Mouse (Mus musculus) erythroblast, embryonic 14.5 days (primary cell): ENCODE measurements around the gene Tmed9. TPM values are rescaled to one million over a fixed set of nuclear protein-coding genes. Genes with fewer than 3 reads are reported as not detected.

ENCODE experiments used
- H3K27me3 ChIP-seq: 2 replicates; pipeline ENCODE4 v1.6.1; 2012; ENCODE audit warnings: inconsistent platforms; ENCODE audit not compliant: control insufficient read depth
- H3K36me3 ChIP-seq: 2 replicates; pipeline ENCODE4 v1.6.1; 2012; ENCODE audit warnings: mild to moderate bottlenecking, inconsistent platforms; ENCODE audit not compliant: control insufficient read depth
- H3K4me1 ChIP-seq: 2 replicates; pipeline ENCODE4 v1.6.1; 2012; ENCODE audit warnings: inconsistent platforms; ENCODE audit not compliant: control insufficient read depth
- H3K4me3 ChIP-seq: replicated peaks from 2 replicates; pipeline ENCODE3; 2012; ENCODE audit warnings: moderate library complexity, mild to moderate bottlenecking, inconsistent platforms
- H3K9me3 ChIP-seq: 2 replicates; pipeline ENCODE4 v1.6.1; 2012; ENCODE audit warnings: low read length, inconsistent platforms, mixed read lengths; ENCODE audit not compliant: control insufficient read depth
- GATA1 ChIP-seq: IDR thresholded peaks from 2 replicates; pipeline ENCODE4 v1.6.1; 2012; ENCODE audit warnings: low read length, inconsistent platforms, mixed read lengths
- TAL1 ChIP-seq: IDR thresholded peaks from 3 replicates; pipeline ENCODE4 v1.6.1; 2012; ENCODE audit warnings: low read length, inconsistent platforms, mixed read lengths
- polyA plus RNA-seq: library from polyadenylated mRNA; stranded (reverse); fragments of >175 nt; gene quantifications from 2 replicates; pipeline ENCODE4 v1.2.3, GENCODE M21; 2012

The Tmed9 gene
- polyA plus RNA-seq, 1 experiment = 9.5 TPM

- Histone ChIP-seq H3K36me3 (peaks cover 44% of the 10 kb centered on the region), H3K9me3 (no peaks in the 10 kb centered on the region), H3K27me3 (no peaks in the 10 kb centered on the region), H3K4me1 (peaks cover 30% of the 10 kb centered on the region), H3K4me3 (peak within 1 kb of the TSS; percentile 95)
- TF ChIP-seq TAL1 (no peak), GATA1 (no peak)
Measured at GRCm38 (mm10) chr13:55599566-55600540, 26.3 kb downstream of the Tmed9 start, which contains the start of gene B4galt7. TSS of gene B4galt7 (plus strand) at chr13:55599896.

- Histone ChIP-seq H3K4me1 (peaks cover 27% of the 10 kb centered on the region), H3K4me3 (peak overlapping the region; percentile 95), H3K36me3 (peaks cover 36% of the 10 kb centered on the region), H3K9me3 (no peaks in the 10 kb centered on the region), H3K27me3 (no peaks in the 10 kb centered on the region)
- TF ChIP-seq GATA1 = no peak
- no peak for TF ChIP-seq TAL1
Measured at GRCm38 (mm10) chr13:55600657-55601056, 27.1 kb downstream of the Tmed9 start.

- H3K36me3 ChIP-seq = peaks cover 30% of the 10 kb centered on the region
- H3K27me3 ChIP-seq = no peaks in the 10 kb centered on the region
- no peak overlapping the region for H3K4me3 ChIP-seq
- no peaks in the 10 kb centered on the region for H3K9me3 ChIP-seq
- H3K4me1 ChIP-seq = peaks cover 27% of the 10 kb centered on the region
- TF ChIP-seq GATA1 (no peak), TAL1 (no peak)
Measured at GRCm38 (mm10) chr13:55601611-55602010, 28.1 kb downstream of the Tmed9 start.

GRCm38 (mm10) chr13:55604606-55605005, 31.1 kb downstream of the Tmed9 start:
- Histone ChIP-seq H3K4me1 (peaks cover 17% of the 10 kb centered on the region), H3K4me3 (no peak overlapping the region), H3K36me3 (peaks cover 39% of the 10 kb centered on the region), H3K9me3 (no peaks in the 10 kb centered on the region), H3K27me3 (no peaks in the 10 kb centered on the region)
- TF ChIP-seq TAL1 (no peak), GATA1 (no peak)

- Histone ChIP-seq H3K27me3 (no peaks in the 10 kb centered on the region), H3K4me3 (no peak overlapping the region), H3K9me3 (no peaks in the 10 kb centered on the region), H3K36me3 (peaks cover 50% of the 10 kb centered on the region), H3K4me1 (no peaks in the 10 kb centered on the region; the same call in 1 of the 2 replicates)
- TF ChIP-seq TAL1 (no peak), GATA1 (no peak)
Measured at GRCm38 (mm10) chr13:55606899-55607623, 33.5 kb downstream of the Tmed9 start.

GRCm38 (mm10) chr13:55607624-55608006, 34.1 kb downstream of the Tmed9 start:
- Histone ChIP-seq H3K36me3 (peaks cover 50% of the 10 kb centered on the region), H3K9me3 (no peaks in the 10 kb centered on the region), H3K4me3 (no peak overlapping the region), H3K27me3 (no peaks in the 10 kb centered on the region), H3K4me1 (no peaks in the 10 kb centered on the region; the same call in 1 of the 2 replicates)
- no peak for TF ChIP-seq GATA1
- TF ChIP-seq TAL1 = no peak

GRCm38 (mm10) chr13:55611996-55612395, 38.5 kb downstream of the Tmed9 start:
- H3K9me3 ChIP-seq = no peaks in the 10 kb centered on the region
- no peaks in the 10 kb centered on the region; the same call in 1 of the 2 replicates for H3K4me1 ChIP-seq
- H3K27me3 ChIP-seq = no peaks in the 10 kb centered on the region
- TF ChIP-seq GATA1 (no peak), TAL1 (no peak)
- H3K36me3 ChIP-seq = peaks cover 35% of the 10 kb centered on the region
- H3K4me3 ChIP-seq = no peak overlapping the region

- no peak for TF ChIP-seq GATA1
- TF ChIP-seq TAL1 = no peak
- Histone ChIP-seq H3K4me3 (no peak overlapping the region), H3K4me1 (no peaks in the 10 kb centered on the region), H3K9me3 (peaks cover 4% of the 10 kb centered on the region), H3K36me3 (peaks cover 22% of the 10 kb centered on the region), H3K27me3 (no peaks in the 10 kb centered on the region)
Measured at GRCm38 (mm10) chr13:55613471-55613870, 39.9 kb downstream of the Tmed9 start.

GRCm38 (mm10) chr13:55619328-55619727, 45.8 kb downstream of the Tmed9 start:
- TF ChIP-seq TAL1 (no peak), GATA1 (no peak)
- H3K9me3 ChIP-seq = peaks cover 4% of the 10 kb centered on the region
- H3K4me3 ChIP-seq = no peak overlapping the region
- H3K4me1 ChIP-seq = peaks cover 23% of the 10 kb centered on the region
- H3K36me3 ChIP-seq = no peaks in the 10 kb centered on the region
- no peaks in the 10 kb centered on the region; the same call in 1 of the 2 replicates for H3K27me3 ChIP-seq
